In genomic region chr9:120658576-120658975, GRCm38 (mm10) we compare ENCODE assay signal across 14 mouse cellular contexts.
DNase-seq lines count a peak whose midpoint lies in the region; ATAC-seq and TF ChIP-seq lines count a peak whose summit lies in the region.
"Had no signal": no experiment of that assay in that cellular context is flagged by ENCODE, and none has a peak within 500 bp of the region (broad histone marks: within the 10 kb centered on the region; RNA-seq: fewer than 3 reads in every experiment).

No protein-coding gene starts in this region.

- no peaks in the 10 kb centered on the region for H3K9me3 ChIP-seq in lung, embryonic 16.5 days (ENCODE audit: control insufficient read depth, low read length)
- H3K9me3 ChIP-seq in heart, embryonic 16.5 days (replicated peaks; ENCODE audit: control insufficient read depth, low read length) = no peaks in the 10 kb centered on the region
- H3K9me3 ChIP-seq: liver, embryonic 12.5 days; midbrain, embryonic 12.5 days had no signal

- no peak for TF ChIP-seq CTCF in lung, adult 2 months (IDR thresholded peaks at IDR 0.05; ENCODE audit: insufficient read depth, low read length)

- no peak for TF ChIP-seq POLR2A in lung, adult 2 months (IDR thresholded peaks at IDR 0.05; ENCODE audit: borderline replicate concordance, extremely low read depth, low read depth, low read length)

- no peak overlapping the region for H3K4me2 ChIP-seq in lung, embryonic 16.5 days (ENCODE audit: low read depth, low read length)
- no peak overlapping the region for H3K4me2 ChIP-seq in heart, embryonic 16.5 days (ENCODE audit: low read depth, low read length)
- H3K4me2 ChIP-seq: liver, embryonic 12.5 days; midbrain, embryonic 12.5 days had no signal

- WGBS in lung, embryonic 16.5 days = 54% methylated on average over 2 of the region's 2 CpGs
- 70% methylated on average over 2 of the region's 2 CpGs for WGBS in lung, adult 2 months
- WGBS in heart, embryonic 16.5 days = 65% methylated on average over 2 of the region's 2 CpGs

- H3K36me3 ChIP-seq in lung, embryonic 16.5 days (ENCODE audit: control insufficient read depth, insufficient read depth, low read length) = no peaks in the 10 kb centered on the region
- no peaks in the 10 kb centered on the region for H3K36me3 ChIP-seq in heart, embryonic 16.5 days (ENCODE audit: control insufficient read depth, insufficient read depth)
- H3K36me3 ChIP-seq: liver, embryonic 12.5 days; midbrain, embryonic 12.5 days had no signal

- H3K4me1 ChIP-seq in lung, embryonic 16.5 days (replicated peaks; ENCODE audit: control insufficient read depth, insufficient read depth, low read length) = no peaks in the 10 kb centered on the region
- no peaks in the 10 kb centered on the region; the same call in 1 of the 2 replicates for H3K4me1 ChIP-seq in lung, adult 2 months (ENCODE audit: control insufficient read depth, insufficient read depth, low read length)
- H3K4me1 ChIP-seq in heart, embryonic 16.5 days (ENCODE audit: control insufficient read depth, insufficient read depth, low read length) = no peaks in the 10 kb centered on the region
- H3K4me1 ChIP-seq: liver, embryonic 12.5 days had no signal

- no peak overlapping the region for H3K4me3 ChIP-seq in lung, embryonic 16.5 days (ENCODE audit: low read length)
- H3K4me3 ChIP-seq in lung, adult 2 months (replicated peaks; ENCODE audit: extremely low read depth, low read depth, low read length) = no peak overlapping the region
- no peak overlapping the region for H3K4me3 ChIP-seq in heart, embryonic 16.5 days (ENCODE audit: low read length)
- H3K4me3 ChIP-seq: liver, embryonic 12.5 days; midbrain, embryonic 12.5 days had no signal

- H3K27me3 ChIP-seq in lung, embryonic 16.5 days (ENCODE audit: control insufficient read depth, insufficient read depth, low read depth, low read length) = no peaks in the 10 kb centered on the region; the same call in 1 of the 2 replicates
- H3K27me3 ChIP-seq in heart, embryonic 16.5 days (ENCODE audit: control insufficient read depth, insufficient read depth, low read length) = peaks cover 6% of the 10 kb centered on the region; the same call in 1 of the 2 replicates
- H3K27me3 ChIP-seq: liver, embryonic 12.5 days; midbrain, embryonic 12.5 days had no signal

- no peak overlapping the region for H3K27ac ChIP-seq in lung, embryonic 16.5 days (ENCODE audit: low read length)
- no peak overlapping the region for H3K27ac ChIP-seq in heart, embryonic 16.5 days (ENCODE audit: low read length)
- H3K27ac ChIP-seq: liver, embryonic 12.5 days; midbrain, embryonic 12.5 days had no signal

- H3K9ac ChIP-seq in lung, embryonic 16.5 days (ENCODE audit: low read length) = no peak overlapping the region
- no peak overlapping the region for H3K9ac ChIP-seq in heart, embryonic 16.5 days (ENCODE audit: low read length)
- H3K9ac ChIP-seq: liver, embryonic 12.5 days; midbrain, embryonic 12.5 days had no signal

- peak; percentile 3 for DNase-seq in adrenal gland, adult 2 months
- DNase-seq in adrenal gland, adult 18-20 months (ENCODE audit: low spot score in 2 of 2) = no peak
- DNase-seq in lung, adult 2 months = no peak
- no peak for DNase-seq in right cerebral cortex, adult 18-20 months
- no peak for DNase-seq in ovary, adult 18-20 months (ENCODE audit: low spot score)
- no peak for DNase-seq in right cerebral cortex, postnatal 14 days
- DNase-seq: kidney, adult 11 months; kidney, postnatal 4 days; lung, postnatal 14 days had no signal

- peak; percentile 65 for ATAC-seq in lung, embryonic 16.5 days (ENCODE audit: low read depth)
- peak; percentile 67 for ATAC-seq in heart, embryonic 16.5 days (replicated peaks; ENCODE audit: extremely low read depth, insufficient read depth, low FRiP score)
- ATAC-seq: forebrain, embryonic 14.5 days; liver, embryonic 12.5 days had no signal
